Mouse (Mus musculus): ENCODE measurements around the gene Bach2.

Gene Bach2

GRCm38 (mm10) chr4:32481366-32482055, 242.9 kb downstream of the Bach2 start:
- intact Hi-C loops (cut with DNase I): no loop called here

GRCm38 (mm10) chr4:32482138-32482537, 243.5 kb downstream of the Bach2 start:
- intact Hi-C loops (cut with DNase I): no loop called here

DNA sequence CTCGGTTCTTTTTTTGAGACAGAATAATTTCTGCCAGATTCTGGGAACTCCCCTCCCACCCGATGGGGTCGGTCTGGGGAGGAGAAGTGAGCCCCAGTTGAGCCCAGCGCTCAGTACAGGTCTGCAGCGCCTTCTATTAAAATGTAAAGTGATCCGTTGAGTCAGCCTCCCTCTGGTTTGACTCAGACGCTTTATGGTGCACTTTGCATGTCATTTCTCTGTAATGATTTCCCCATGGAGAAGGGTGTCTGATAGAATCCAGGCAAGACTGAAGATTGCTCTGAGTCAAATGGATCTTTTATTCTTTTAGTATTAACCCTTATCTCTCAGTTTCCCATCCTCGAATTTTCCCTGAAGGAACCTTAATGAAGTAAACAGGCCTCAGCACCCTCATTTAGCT, 244.3 kb downstream of the Bach2 start:
- intact Hi-C loops (cut with DNase I): no loop called here

GRCm38 (mm10) chr4:32485848-32486247, 247.2 kb downstream of the Bach2 start:
- intact Hi-C loops (cut with DNase I): no loop called here

DNA sequence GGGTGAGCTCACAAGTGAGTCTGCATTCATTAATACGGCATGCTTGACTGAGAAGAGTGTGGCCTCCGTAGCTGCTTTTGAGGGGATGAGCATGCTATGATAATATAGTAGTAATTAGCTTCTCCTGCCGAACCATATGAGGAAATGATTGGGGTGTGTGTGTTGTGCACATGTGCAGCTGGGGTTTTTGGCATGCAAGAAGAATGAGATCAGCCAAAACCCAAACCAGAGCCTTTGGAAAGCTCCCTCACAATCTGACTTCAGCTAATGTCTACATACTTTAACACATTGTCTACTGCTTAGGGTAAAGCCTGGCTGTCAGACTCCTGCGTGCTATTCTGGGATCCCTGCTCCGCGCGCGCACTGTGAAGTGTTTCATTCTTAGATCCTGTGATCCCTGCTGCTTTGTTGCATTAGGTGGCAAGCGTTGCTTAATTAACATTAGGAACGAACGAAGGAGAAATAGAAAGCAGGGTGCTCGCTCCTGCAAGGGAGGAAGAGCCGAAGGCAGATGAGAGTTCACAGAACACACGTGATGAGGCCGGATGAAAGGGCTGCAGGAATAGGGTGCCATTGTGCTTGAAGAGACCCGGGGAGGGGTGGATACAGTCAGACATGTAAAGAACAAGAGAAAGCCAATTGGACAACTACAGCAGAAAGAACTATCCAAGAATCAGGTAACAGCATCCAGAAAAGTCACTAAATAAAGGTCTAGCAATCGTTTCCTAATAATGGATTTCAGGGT, 248.2 kb downstream of the Bach2 start:
- intact Hi-C loops (cut with DNase I): no loop called here

- intact Hi-C loops (cut with DNase I): no loop called here
These were observed 250.6 kb downstream of the Bach2 start for GRCm38 (mm10) chr4:32489186-32489585.

- intact Hi-C loops (cut with DNase I): no loop called here
These were observed 252.6 kb downstream of the Bach2 start for GRCm38 (mm10) chr4:32491176-32491575.

DNA sequence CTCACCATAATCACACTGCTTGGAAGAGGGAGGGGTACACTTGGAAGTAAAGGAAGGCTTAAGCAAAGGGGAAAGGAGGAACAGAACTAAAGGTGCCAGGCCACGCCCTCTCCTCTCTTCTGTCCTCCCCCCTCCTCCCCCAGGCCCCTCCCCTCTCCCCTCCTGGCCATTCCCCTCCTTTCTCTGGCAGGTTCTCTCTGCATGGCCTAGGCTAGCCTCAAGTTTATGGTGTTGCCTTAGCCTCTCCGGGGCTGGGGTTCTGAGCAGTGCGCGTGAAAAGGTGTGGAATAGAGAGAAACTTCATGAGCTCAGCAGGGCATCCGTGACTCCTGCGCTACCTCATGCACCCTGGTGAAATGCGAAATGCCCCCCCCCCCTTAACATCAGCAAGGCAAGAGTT, 254.2 kb downstream of the Bach2 start:
- intact Hi-C loops (cut with DNase I): no loop called here

DNA sequence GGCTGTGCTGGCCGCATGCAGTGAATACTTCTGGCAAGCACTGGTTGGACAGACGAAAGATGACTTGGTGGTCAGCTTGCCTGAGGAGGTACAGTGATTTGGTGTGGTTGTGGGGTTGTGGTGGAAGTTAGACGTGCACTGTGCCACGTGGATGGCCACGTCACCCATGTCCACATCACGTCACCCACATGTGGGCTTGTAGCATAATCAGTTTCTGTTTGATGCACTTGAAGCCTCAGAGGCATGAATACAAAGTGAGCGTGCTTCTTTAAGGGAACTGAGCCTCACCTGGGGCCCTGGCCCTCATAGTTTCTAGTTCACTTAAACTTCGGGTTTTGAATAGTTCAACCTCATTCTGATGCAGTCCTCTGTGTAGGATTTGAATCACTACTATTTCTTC, 263.2 kb downstream of the Bach2 start:
- intact Hi-C loops (cut with DNase I): no loop called here

- intact Hi-C loops (cut with DNase I): no loop called here
These were observed 263.6 kb downstream of the Bach2 start for GRCm38 (mm10) chr4:32502181-32502580.

- intact Hi-C loops (cut with DNase I): no loop called here
These were observed 265.6 kb downstream of the Bach2 start for GRCm38 (mm10) chr4:32504236-32504635.

GRCm38 (mm10) chr4:32506306-32506808, 267.8 kb downstream of the Bach2 start:
- intact Hi-C loops (cut with DNase I): no loop called here

DNA sequence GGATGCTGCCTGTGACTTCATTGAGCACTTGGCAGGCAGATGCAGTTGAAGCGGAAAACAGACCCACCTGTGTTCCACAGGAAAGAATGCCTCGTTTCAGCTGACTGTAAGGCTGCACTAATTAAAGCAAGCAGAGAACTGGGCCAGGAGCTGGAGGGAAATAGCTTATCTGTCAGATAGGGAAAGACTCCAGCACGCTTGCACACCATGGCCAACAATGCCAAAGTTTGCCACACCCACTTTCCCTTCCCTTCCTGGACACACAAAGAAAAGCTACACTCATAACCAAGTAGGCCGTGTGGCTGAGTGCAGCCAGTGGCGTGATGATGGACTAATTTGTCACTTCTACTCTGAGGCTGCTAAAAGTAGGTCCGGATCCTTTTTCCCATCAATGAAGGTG, 268.4 kb downstream of the Bach2 start:
- intact Hi-C loops (cut with DNase I): no loop called here

- intact Hi-C loops (cut with DNase I): no loop called here
These were observed 270.0 kb downstream of the Bach2 start for GRCm38 (mm10) chr4:32508572-32508971.

- intact Hi-C loops (cut with DNase I): no loop called here
These were observed 270.4 kb downstream of the Bach2 start for GRCm38 (mm10) chr4:32508996-32509395.

DNA sequence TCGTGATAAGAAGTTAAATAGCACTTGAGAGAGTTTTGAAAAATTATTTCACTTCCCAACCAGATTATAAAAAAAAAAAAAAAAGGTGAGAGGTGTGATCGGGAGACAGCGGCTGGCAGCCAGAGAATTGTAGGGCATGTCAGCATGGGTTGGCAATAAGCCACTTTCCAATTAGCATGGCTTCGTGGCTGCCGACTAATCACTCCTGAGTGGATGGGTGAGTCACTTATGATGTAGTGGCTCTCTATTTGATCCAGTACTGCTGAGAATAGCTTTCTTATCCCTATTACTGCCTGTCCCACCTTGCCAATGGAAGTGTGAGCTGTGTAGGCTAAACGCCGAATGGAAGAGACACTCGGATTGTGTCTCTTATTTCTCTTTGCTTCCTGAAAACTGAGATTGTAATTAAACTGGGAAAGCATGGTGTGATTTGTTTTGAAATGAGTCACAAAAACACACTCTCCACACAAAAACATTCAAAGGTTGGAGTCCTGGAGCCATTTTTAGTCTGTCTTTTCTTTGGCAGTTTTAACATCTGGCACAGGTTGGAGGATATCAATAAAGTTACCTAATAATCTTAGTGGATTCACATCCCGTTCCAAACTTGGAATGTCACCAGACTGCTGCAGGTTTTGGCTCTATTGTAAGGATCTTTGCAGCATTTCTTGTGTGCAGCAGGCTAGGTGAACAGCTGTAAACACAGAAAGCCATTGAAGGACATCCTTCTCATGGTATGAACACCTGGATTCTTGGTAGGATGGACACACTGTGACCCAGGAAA, 271.4 kb downstream of the Bach2 start:
- intact Hi-C loops (cut with DNase I): no loop called here

GRCm38 (mm10) chr4:32510940-32511339, 272.3 kb downstream of the Bach2 start:
- intact Hi-C loops (cut with DNase I): no loop called here

DNA sequence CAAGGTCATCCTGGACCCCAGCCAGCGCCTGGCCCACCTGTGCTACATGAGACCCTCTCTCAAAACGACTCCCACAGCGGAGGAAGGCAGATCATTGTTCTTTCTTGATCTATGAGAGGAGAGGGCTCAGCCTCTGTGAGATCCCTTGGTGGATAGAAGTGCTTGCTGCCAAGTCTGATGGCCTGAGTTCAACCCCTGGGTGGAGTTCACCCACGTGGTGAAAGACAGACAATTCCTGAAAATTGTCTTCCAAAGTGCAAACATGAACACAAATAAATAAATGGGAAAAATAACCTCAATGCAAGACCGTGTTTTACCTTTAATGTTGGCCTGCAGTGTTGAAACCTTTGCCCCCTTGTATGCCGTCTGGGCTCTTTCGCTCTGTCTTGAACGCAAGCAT, 277.5 kb downstream of the Bach2 start:
- intact Hi-C loops (cut with DNase I): no loop called here

DNA sequence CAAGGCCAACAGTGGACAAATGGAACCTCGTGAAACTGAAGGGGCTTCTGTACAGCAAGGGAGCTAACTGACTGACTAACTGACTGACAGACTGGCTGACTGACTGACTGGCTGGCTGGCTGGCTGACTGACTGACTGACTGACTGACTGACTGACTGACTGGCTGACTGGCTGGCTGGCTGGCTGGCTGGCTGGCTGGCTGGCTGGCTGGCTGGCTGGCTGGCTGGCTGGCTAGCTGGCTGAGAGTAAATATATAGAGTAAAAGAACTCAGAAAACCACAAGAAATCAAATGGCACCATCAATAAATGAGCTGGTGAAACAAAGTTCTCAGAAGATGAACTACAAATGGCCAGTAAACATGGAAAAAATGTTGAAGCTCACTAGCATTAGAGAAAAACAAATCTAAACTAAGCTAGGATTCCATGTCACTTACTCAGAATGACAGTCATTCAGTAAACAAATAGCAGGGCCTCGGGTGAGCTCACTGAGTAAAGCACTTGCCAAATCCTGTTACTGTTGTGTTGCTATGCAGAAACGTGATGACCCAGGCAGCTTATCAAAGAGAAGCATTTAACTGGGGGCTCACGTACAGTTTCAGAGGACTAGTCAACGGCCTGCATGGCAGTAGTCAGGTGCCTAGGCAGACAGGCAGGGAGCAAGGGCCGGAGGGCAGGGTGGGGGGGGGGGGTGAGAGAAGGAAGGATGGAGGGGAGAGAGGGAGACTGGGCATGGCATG, 280.4 kb downstream of the Bach2 start:
- intact Hi-C loops (cut with DNase I): no loop called here

DNA sequence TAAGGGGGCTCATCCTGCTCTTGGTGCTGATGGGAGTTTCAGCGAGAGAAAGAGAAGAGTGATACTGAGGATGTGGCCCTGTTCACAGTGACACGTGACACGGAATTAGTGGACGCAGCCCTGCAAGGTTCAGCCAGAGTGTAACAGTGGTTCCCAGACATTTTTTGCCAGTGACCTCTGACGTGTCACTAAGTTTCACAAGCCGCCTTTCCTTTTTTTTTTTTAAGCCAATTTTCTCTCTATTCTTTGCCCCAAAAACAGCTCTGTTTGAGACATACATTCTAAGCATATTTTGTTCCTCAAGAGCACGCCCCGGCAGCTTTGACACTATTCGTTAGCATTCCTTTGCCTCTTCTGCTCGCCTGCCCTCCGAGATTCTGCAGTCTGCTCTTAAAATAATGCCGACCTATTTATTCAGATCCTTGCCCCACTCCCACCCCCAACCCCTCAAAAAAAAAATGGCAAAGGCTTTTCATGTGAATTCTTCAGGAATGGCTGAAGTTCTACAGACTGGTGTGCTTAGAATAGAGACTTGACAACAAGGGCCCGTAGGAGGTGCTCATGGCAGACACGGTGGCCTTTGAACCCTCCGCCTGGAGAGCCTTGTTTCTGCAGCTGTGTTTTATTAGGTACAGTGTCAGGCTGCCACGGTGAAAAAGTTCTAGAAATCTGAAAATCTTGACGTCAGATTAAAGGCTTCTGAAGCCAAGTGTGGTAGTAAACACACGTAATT, 282.2 kb downstream of the Bach2 start:
- intact Hi-C loops (cut with DNase I): no loop called here

DNA sequence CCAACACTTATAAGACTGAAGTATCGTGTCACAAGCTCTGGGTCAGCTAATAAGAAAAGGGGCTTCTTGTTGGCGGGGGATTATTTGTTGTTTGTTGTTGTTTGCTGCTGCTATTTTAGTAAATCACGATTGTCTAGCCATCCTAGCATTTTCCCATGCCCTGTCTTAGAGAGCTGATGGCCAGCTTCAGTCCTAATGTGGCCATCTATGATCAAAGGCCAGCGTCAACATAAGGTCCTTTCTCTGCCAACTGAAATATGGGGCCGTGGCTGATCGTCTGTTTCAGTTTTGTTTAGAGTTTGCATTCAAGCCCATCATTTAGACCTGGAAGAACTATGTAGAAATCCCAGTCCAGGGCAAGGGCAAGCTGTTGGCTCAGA, 282.7 kb downstream of the Bach2 start:
- intact Hi-C loops (cut with DNase I): no loop called here

Measured in adrenal gland (tissue).